Mouse (Mus musculus): ENCODE results near the gene Slc9a8. TPM values are rescaled to one million over a fixed set of nuclear protein-coding genes. Genes with fewer than 3 reads are reported as not detected.

The Slc9a8 gene
- polyA plus RNA-seq, 1 experiment = 26.4 TPM

- Histone ChIP-seq H3K4me3 (no peak overlapping the region), H3K36me3 (ENCODE audit: control insufficient read depth, insufficient read depth) (peaks cover 22% of the 10 kb centered on the region), H3K4me2 (ENCODE audit: low read depth) (no peak overlapping the region), H3K27me3 (ENCODE audit: control insufficient read depth, insufficient read depth, insufficient read length) (no peaks in the 10 kb centered on the region), H3K79me2 (ENCODE audit: control insufficient read depth, insufficient read depth) (no peaks in the 10 kb centered on the region), H3ac (ENCODE audit: control insufficient read depth, insufficient read length) (no peak overlapping the region)
- no peak for TF ChIP-seq TCF12 (IDR thresholded peaks at IDR 0.05; ENCODE audit: insufficient read depth, poor library complexity, severe bottlenecking)
- TF ChIP-seq POLR2AphosphoS2 (IDR thresholded peaks at IDR 0.05; ENCODE audit: insufficient read length, low read depth) = no peak
- TF ChIP-seq TCF3 (IDR thresholded peaks at IDR 0.05; ENCODE audit: insufficient read length, low read depth) = no peak
- no peak for TF ChIP-seq USF1 (IDR thresholded peaks at IDR 0.05; ENCODE audit: low read depth)
- TF ChIP-seq MYOD1 (IDR thresholded peaks at IDR 0.05; ENCODE audit: control insufficient read depth in 1 of 3, insufficient read length in 2 of 3, low read depth in 2 of 3) = no peak
These were observed 24.6 kb downstream of the Slc9a8 start for GRCm38 (mm10) chr2:167445911-167446780.

- no peak overlapping the region for H3K4me3 ChIP-seq
- H3K79me2 ChIP-seq (ENCODE audit: control insufficient read depth, insufficient read depth) = no peaks in the 10 kb centered on the region
- H3K4me2 ChIP-seq (ENCODE audit: low read depth) = no peak overlapping the region
- H3ac ChIP-seq (ENCODE audit: control insufficient read depth, insufficient read length) = no peak overlapping the region
- peaks cover 22% of the 10 kb centered on the region for H3K36me3 ChIP-seq (ENCODE audit: control insufficient read depth, insufficient read depth)
- no peaks in the 10 kb centered on the region for H3K27me3 ChIP-seq (ENCODE audit: control insufficient read depth, insufficient read depth, insufficient read length)
- TF ChIP-seq POLR2AphosphoS2 (IDR thresholded peaks at IDR 0.05; ENCODE audit: insufficient read length, low read depth) = no peak
- no peak for TF ChIP-seq MAX (IDR thresholded peaks at IDR 0.05; ENCODE audit: low read depth)
- TF ChIP-seq USF1 (IDR thresholded peaks at IDR 0.05; ENCODE audit: low read depth) = no peak
- TF ChIP-seq TCF3 (IDR thresholded peaks at IDR 0.05; ENCODE audit: insufficient read length, low read depth) = no peak
- no peak for TF ChIP-seq E2F4 (IDR thresholded peaks at IDR 0.05; ENCODE audit: insufficient read depth)
- TF ChIP-seq MYOG (IDR thresholded peaks at IDR 0.05; ENCODE audit: control insufficient read depth in 1 of 3, insufficient read depth in 1 of 3, insufficient read length in 2 of 3, low read depth in 2 of 3) = no peak
- TF ChIP-seq SRF (IDR thresholded peaks at IDR 0.05; ENCODE audit: control insufficient read depth, insufficient read length, low read depth) = no peak
- TF ChIP-seq REST (IDR thresholded peaks at IDR 0.05; ENCODE audit: insufficient read depth, insufficient read length) = no peak
- no peak for TF ChIP-seq TCF12 (IDR thresholded peaks at IDR 0.05; ENCODE audit: insufficient read depth, poor library complexity, severe bottlenecking)
- TF ChIP-seq MYOD1 (IDR thresholded peaks at IDR 0.05; ENCODE audit: control insufficient read depth in 1 of 3, insufficient read length in 2 of 3, low read depth in 2 of 3) = no peak
- TF ChIP-seq CEBPB (IDR thresholded peaks at IDR 0.05; ENCODE audit: insufficient read depth, poor library complexity, severe bottlenecking) = no peak
- TF ChIP-seq POLR2A (IDR thresholded peaks at IDR 0.05; ENCODE audit: insufficient read length, low read depth) = no peak
These were observed 25.7 kb downstream of the Slc9a8 start for GRCm38 (mm10) chr2:167447207-167447606.

GRCm38 (mm10) chr2:167447629-167448028, 26.1 kb downstream of the Slc9a8 start:
- Histone ChIP-seq H3K4me3 (no peak overlapping the region), H3K79me2 (ENCODE audit: control insufficient read depth, insufficient read depth) (no peaks in the 10 kb centered on the region), H3K36me3 (ENCODE audit: control insufficient read depth, insufficient read depth) (peaks cover 22% of the 10 kb centered on the region), H3K4me2 (ENCODE audit: low read depth) (no peak overlapping the region), H3ac (ENCODE audit: control insufficient read depth, insufficient read length) (no peak overlapping the region), H3K27me3 (ENCODE audit: control insufficient read depth, insufficient read depth, insufficient read length) (no peaks in the 10 kb centered on the region)
- no peak for TF ChIP-seq POLR2A (IDR thresholded peaks at IDR 0.05; ENCODE audit: insufficient read length, low read depth)
- no peak for TF ChIP-seq MYOD1 (IDR thresholded peaks at IDR 0.05; ENCODE audit: control insufficient read depth in 1 of 3, insufficient read length in 2 of 3, low read depth in 2 of 3)

- no peak for TF ChIP-seq REST (IDR thresholded peaks at IDR 0.05; ENCODE audit: insufficient read depth, insufficient read length)
- TF ChIP-seq TCF3 (IDR thresholded peaks at IDR 0.05; ENCODE audit: insufficient read length, low read depth) = no peak
- no peak for TF ChIP-seq TCF12 (IDR thresholded peaks at IDR 0.05; ENCODE audit: insufficient read depth, poor library complexity, severe bottlenecking)
- no peak for TF ChIP-seq MAX (IDR thresholded peaks at IDR 0.05; ENCODE audit: low read depth)
- TF ChIP-seq POLR2A (IDR thresholded peaks at IDR 0.05; ENCODE audit: insufficient read length, low read depth) = no peak
- no peak for TF ChIP-seq CEBPB (IDR thresholded peaks at IDR 0.05; ENCODE audit: insufficient read depth, poor library complexity, severe bottlenecking)
- TF ChIP-seq POLR2AphosphoS2 (IDR thresholded peaks at IDR 0.05; ENCODE audit: insufficient read length, low read depth) = no peak
- TF ChIP-seq USF1 (IDR thresholded peaks at IDR 0.05; ENCODE audit: low read depth) = no peak
- TF ChIP-seq MYOD1 (IDR thresholded peaks at IDR 0.05; ENCODE audit: control insufficient read depth in 1 of 3, insufficient read length in 2 of 3, low read depth in 2 of 3) = no peak
- no peak for TF ChIP-seq MYOG (IDR thresholded peaks at IDR 0.05; ENCODE audit: control insufficient read depth in 1 of 3, insufficient read depth in 1 of 3, insufficient read length in 2 of 3, low read depth in 2 of 3)
- TF ChIP-seq E2F4 (IDR thresholded peaks at IDR 0.05; ENCODE audit: insufficient read depth) = no peak
- TF ChIP-seq SRF (IDR thresholded peaks at IDR 0.05; ENCODE audit: control insufficient read depth, insufficient read length, low read depth) = no peak
- H3K36me3 ChIP-seq (ENCODE audit: control insufficient read depth, insufficient read depth) = peaks cover 18% of the 10 kb centered on the region
These were observed 28.1 kb downstream of the Slc9a8 start for GRCm38 (mm10) chr2:167449331-167450275.

More at GRCm38 (mm10) chr2:167449331-167450275, 28.1 kb downstream of the Slc9a8 start:
- no peaks in the 10 kb centered on the region for H3K27me3 ChIP-seq (ENCODE audit: control insufficient read depth, insufficient read depth, insufficient read length)
- no peak overlapping the region for H3K4me2 ChIP-seq (ENCODE audit: low read depth)
- no peak overlapping the region for H3K4me3 ChIP-seq
- no peaks in the 10 kb centered on the region for H3K79me2 ChIP-seq (ENCODE audit: control insufficient read depth, insufficient read depth)
- H3ac ChIP-seq (ENCODE audit: control insufficient read depth, insufficient read length) = no peak overlapping the region

Measured in myocyte (in vitro differentiated cells).